Mouse (Mus musculus): ENCODE measurements around the gene Tbc1d9b.

Tbc1d9b gene

DNA sequence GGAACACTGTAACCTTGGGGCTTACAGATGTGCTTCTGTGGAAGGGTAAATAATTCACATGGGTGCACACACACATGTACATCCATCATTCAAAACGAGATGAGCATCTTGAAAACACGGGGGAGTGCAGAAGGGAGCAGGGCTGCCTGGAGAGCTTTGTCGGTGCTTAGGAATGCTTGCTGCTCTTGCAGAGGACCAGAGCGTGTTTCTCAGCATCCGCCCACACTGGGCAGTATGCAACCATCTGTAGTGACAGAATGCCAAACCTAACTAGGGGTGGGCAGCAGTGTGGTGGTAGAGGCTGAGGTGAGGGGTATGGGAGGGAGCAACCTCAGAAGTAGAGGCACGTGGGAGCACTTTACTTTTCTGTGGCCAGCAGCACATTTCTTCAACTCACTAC lies 45.9 kb downstream of the Tbc1d9b start:
- no peak for DNase-seq

DNA sequence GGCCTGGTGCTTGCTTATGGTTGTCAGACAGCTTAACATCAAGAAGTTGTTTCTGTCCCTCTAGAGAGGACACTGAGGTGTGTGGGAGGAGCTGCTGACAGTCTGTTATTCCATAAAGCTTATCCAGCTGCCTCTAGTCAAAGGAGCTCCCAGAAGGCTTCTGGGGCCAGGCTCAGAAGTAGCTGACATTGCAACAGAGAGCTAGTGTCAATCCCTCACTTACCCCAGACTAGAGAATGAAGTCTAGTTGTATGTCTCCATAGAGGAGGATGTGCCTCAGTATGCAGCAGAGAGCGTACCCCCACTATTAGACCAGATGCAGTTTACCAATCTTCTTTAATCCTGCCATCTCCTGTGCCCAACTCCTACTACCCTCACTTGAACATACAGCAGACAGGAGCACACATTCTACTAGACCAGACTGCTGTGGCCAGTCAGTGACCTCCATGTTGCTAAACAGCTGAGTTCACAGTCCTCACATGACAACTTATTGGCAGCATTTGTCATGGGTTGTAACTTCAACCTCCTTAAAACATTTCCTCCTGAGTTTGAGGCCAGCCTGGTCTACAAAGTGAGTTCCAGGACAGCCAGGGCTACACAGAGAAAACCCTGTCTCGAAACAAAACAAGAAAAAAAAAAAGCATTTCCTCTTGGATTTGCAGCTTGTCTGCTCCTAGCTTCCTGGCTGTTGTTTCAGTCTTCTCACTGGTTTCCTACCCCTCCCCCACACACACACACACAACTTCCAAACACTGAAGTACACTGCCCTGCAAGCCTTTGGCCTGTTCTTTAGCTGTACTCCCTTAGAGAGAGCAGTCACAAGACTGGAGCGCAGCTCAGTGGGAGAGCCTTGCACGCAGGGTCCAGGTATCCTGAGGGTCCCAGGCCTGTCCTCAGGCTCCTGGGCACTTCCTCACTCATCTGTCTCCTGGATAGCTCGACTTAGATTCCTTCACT lies 47.6 kb downstream of the Tbc1d9b start:
- DNase-seq = no peak

- DNase-seq = no peak
These were observed 49.5 kb downstream of the Tbc1d9b start for GRCm38 (mm10) chr11:50180478-50181231.

DNA sequence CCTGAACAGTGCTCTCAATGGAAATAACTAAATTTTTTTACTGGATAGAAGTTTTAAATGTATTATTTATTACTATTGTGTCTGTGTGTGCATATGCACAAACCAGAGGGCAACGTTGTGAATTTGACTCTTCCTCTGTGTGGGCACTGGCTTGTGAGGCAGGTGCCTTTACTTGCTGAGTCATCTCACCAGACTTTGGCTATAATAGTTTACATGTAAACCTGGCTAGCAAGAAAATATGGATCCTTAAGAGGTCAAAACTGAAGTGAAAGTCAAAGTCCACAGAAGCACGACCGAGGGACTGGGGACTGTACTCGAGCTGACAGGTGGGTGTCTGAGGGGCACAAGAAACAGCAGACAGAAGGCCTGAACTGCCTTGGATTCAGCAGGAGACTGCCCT lies 51.5 kb downstream of the Tbc1d9b start:
- no peak for DNase-seq

GRCm38 (mm10) chr11:50184788-50185187 lies 53.6 kb downstream of the Tbc1d9b start:
- no peak for DNase-seq

DNA sequence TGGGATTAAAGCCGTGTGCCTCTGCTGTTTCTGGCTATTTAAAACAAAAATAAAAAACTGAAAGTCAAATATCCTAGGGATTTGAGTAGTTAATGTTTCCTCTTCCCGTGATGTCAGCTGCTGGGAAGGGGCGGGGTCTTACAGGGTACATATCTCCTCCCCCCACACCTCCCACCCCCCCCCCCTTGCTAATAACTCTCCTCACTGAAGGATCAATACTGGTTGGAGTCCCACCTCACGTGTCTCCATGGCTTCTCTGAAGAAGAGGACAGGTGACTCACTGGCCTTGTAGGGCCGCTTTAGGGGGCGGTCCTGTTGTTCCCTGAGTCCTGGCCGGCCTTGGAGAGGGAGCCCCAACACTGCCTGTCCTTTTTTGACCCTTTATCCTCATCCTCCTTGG lies 57.5 kb downstream of the Tbc1d9b start:
- DNase-seq = no peak

- DNase-seq = no peak
These were observed 59.2 kb downstream of the Tbc1d9b start for GRCm38 (mm10) chr11:50190362-50190761.

DNA sequence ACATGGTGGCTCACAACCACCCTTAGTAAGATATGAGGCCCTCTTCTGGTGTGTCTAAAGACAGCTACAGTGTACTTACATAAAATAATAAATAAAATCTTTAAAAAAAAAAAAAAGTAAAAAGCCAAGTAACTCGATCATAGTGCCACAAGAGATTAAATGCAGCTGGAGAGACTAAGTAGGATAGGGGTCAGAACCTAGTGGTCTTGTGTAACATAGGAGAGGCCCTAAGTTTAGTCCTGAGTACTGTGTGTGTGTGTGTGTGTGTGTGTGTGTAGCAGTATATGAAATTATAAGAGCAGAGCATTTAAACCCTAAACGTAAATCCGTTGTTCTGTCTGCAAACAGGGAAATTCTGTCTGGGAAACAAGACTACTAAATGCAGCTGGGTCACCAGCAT lies 61.1 kb downstream of the Tbc1d9b start:
- DNase-seq = no peak

- DNase-seq = no peak
These were observed 62.9 kb downstream of the Tbc1d9b start for GRCm38 (mm10) chr11:50194070-50194469.

DNA sequence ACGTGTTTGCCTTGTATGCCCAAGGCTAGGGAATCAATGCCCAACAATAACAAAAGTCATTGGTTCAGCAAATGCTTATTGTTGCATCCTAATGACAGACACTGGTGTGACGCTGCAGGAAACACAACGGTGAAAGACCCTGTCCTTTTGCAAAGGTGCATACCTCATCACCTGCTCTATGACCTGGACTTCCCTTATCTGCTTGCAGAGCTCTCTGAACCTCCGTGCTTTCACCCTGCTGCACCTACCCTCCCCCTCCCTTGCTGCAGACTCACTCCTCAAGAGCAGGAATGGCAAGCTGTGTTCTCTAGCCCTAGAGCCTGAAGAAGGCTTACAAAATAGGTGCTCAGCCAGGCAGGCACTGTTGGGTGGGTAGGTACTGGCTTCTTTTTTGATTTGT lies 63.6 kb downstream of the Tbc1d9b start:
- no peak for DNase-seq

- DNase-seq = no peak
These were observed 66.3 kb downstream of the Tbc1d9b start for GRCm38 (mm10) chr11:50197500-50197899.

GRCm38 (mm10) chr11:50198219-50198846 lies 67.1 kb downstream of the Tbc1d9b start:
- no peak for DNase-seq

- no peak for DNase-seq
These were observed 67.7 kb downstream of the Tbc1d9b start for GRCm38 (mm10) chr11:50198916-50199315.

GRCm38 (mm10) chr11:50200613-50201012 lies 69.4 kb downstream of the Tbc1d9b start:
- no peak for DNase-seq

DNA sequence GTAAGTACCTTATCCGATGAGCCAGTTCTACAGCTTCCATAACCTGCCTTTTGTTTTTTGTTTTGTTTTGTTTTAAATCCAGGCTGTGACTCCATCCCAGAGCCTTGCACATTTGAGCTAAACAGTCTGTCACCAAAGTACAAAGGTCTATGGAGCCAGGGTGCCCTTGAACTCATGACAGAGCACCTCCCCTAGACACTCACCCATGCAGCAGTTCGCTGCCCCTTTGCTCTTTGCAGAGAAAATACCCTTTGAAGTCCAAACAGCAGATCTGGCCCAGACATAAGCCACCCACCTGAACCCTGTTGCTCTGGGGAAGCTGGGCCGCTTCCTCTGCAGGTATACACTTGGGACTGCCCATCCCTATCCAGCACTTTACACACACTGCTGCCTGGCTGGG lies 70.4 kb downstream of the Tbc1d9b start:
- no peak for DNase-seq

DNA sequence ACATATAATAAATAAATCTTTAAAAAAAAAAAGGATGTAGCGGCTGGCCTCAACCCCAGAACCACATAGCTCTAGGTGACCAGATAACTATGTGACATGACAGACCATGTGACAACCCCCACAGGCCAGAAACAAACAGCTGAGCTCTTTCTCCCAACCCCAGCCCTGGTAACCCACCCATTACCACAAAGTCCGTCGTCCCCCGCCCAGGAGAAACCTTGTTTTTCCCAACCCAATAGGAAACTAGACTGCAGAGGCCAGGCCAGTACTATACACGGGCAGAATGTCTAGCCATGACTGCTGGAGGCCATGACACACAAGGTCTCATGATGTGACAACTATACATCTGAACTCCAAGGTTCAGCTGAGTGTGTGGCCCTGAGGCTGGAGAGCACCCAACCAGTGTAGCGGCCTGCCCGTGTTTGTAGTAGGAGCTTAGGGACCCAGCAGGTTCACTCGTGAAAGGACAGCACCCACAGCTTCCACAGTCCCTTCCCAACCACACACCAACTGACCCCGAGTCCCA lies 72.2 kb downstream of the Tbc1d9b start:
- DNase-seq = no peak

GRCm38 (mm10) chr11:50205434-50205833 lies 74.2 kb downstream of the Tbc1d9b start:
- no peak for DNase-seq

DNA sequence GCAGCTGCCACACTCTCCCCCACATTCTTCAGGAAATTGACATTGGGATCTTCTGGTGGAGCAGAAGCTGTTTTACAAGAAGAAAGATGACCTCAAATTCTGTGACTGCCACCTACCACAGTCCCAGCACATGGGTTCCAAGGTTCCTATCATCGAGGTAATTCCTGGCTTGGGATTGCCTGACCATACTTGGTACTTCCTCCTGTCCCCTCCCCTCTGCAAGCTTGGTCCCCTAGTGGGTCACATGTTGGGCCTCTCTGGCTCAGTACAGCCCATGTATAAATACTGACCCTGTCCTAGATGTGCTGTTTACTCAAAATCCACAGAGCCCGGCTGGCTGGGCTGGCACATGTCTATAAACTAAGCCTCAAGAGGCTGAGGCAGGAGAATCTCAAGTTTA lies 74.8 kb downstream of the Tbc1d9b start:
- no peak for DNase-seq

- DNase-seq = no peak
These were observed 76.1 kb downstream of the Tbc1d9b start for GRCm38 (mm10) chr11:50207344-50207743.

DNA sequence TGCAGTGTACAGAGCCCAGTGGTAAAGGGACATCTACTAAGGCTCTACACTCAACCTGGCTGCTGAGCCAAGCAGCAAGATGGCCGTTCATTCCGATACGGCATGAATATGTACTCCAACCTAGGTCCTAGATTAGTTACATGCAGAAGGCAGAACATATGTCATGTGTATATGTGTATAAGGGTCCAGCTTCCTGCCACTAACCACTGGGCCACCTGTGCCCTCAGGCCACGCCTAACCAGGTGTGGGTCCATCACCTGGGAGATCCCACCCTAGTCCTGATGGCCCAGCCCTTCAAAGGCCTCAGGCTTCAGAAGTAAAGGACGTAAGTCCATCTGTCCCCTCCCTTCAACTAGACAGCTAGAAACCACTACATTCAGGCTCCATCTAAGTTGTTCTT lies 76.8 kb downstream of the Tbc1d9b start:
- DNase-seq = no peak

GRCm38 (mm10) chr11:50210101-50210504 lies 78.9 kb downstream of the Tbc1d9b start:
- DNase-seq = peak; percentile 84 to 92

DNA sequence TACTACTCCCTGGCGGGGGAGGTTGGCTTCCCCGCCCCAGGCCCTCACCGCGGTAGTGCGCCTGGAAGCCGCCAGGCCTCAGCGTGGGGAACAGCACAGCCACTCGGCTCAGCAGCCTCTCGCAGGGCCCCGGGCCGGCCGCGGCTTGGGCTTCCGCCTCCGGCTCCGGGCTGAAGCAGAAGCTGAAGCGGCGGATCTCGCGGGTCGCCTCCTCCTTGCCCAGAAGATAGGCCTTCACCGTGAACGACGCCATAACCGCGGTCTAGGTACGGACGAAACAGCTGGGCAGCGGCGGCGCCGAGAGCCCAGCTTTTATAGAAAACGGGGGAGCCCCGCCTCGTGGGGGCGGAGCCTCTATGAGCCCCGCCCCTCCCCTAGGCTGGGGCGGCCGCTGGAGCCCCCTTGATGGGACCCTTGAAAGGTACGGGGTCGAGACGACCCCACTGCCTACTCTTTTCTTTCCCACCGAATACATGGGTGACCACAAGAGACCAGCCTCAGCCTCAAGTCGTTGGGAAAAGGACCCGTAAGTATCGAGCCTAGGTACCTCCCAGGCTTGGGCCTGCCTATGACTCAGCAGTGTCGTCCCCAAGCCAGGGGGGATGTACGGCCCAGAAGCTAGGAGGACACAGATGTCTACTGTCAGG lies 79.4 kb downstream of the Tbc1d9b start, which contains the start of the genes Sqstm1 and Mgat4b:
Sqstm1 (minus strand) TSS at position 323 of the 647 bp plus-strand sequence.
Mgat4b (plus strand) TSS at position 386 of the 647 bp plus-strand sequence.
- peak; percentile 75 to 78 for DNase-seq
